Mouse (Mus musculus): ENCODE results near the gene Lce1l. TPM values are rescaled to one million over a fixed set of nuclear protein-coding genes. Genes with fewer than 3 reads are reported as not detected.
"Not testable (repeated sequence)": the region's sequence is repeated elsewhere in the genome, so short reads cannot be mapped to it uniquely, and the experiment has no call there.

The Lce1l gene
- polyA plus RNA-seq (2012; rRNA removed): 0.23 TPM in 1 of 2 replicates, not detected in the other

DNA sequence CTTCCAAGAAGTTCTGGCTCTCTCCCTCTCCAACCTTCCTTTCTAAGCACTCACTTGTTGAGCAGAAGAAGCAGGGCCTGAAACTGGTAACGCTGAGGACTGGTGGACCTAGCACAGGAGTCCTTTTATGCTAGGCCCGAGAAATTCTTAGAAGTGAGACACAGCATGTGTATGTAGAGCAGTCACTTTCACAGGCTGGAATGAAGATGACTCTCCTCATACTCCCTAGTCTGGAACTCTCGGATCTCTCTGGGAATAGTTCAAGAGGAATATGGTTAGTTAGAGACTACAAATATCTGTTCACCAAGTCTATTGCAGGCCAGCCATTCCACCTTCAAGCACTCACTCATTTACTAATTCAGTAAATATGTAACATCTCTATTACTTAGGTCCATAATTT lies at the start of gene Lce1l:
TSS of gene Lce1l (minus strand) at position 101 of the 400 bp plus-strand sequence.
- Histone ChIP-seq H3K4me1 (replicated peaks; ENCODE audit: control insufficient read depth, insufficient read depth, low read length) (no peaks in the 10 kb centered on the region), H3K27me3 (ENCODE audit: control insufficient read depth, insufficient read depth, low read length) (no peaks in the 10 kb centered on the region), H3K36me3 (ENCODE audit: control insufficient read depth, insufficient read depth, low read length) (no peaks in the 10 kb centered on the region), H3K4me3 (ENCODE audit: control insufficient read depth, insufficient read depth, low read length) (no peak within 1 kb of the TSS), H3K27ac (ENCODE audit: control insufficient read depth, insufficient read depth, low read length) (no peak within 1 kb of the TSS)
- TF ChIP-seq POLR2A (IDR thresholded peaks at IDR 0.05; ENCODE audit: control insufficient read depth, extremely low read depth, insufficient read depth, low read length, poor library complexity) (no peak), CTCF (IDR thresholded peaks at IDR 0.05; ENCODE audit: borderline replicate concordance, control insufficient read depth, extremely low read depth, insufficient read depth, low read length, poor library complexity) (no peak)
- DNase-seq: no peak
- 92% methylated on average over 3 of the region's 3 CpGs for WGBS

DNA sequence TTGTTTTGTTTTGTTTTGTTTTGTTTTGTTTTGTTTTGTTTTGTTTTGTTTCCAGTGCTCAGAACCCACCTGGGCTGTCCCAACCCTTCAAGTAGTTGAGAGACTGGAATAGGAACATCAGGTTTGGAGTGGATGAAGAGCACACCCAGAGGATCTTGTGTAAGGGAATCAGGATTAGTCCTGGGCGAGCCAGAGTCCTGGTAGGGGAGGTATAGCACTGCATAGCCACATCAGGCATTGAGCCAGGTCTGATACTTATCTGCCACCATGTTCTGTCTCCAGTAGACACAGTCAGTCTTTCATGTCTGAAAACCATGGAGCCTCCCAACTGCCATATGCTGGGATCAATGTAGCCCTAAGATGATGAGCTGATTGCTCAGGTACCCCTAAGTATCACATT lies 43.4 kb upstream of the Lce1l start:
- no peaks in the 10 kb centered on the region for H3K27me3 ChIP-seq (ENCODE audit: control insufficient read depth, insufficient read depth, low read length)
- H3K36me3 ChIP-seq (ENCODE audit: control insufficient read depth, insufficient read depth, low read length): no peaks in the 10 kb centered on the region
- H3K4me1 ChIP-seq (replicated peaks; ENCODE audit: control insufficient read depth, insufficient read depth, low read length): no peaks in the 10 kb centered on the region
- H3K4me3 ChIP-seq (ENCODE audit: control insufficient read depth, insufficient read depth, low read length): no peak overlapping the region
- WGBS: 58% methylated on average over 1 of the region's 1 CpGs
- TF ChIP-seq CTCF (IDR thresholded peaks at IDR 0.05; ENCODE audit: borderline replicate concordance, control insufficient read depth, extremely low read depth, insufficient read depth, low read length, poor library complexity): no peak
- no peak for TF ChIP-seq POLR2A (IDR thresholded peaks at IDR 0.05; ENCODE audit: control insufficient read depth, extremely low read depth, insufficient read depth, low read length, poor library complexity)
- no peak overlapping the region for H3K27ac ChIP-seq (ENCODE audit: control insufficient read depth, insufficient read depth, low read length)
- DNase-seq: no peak

DNA sequence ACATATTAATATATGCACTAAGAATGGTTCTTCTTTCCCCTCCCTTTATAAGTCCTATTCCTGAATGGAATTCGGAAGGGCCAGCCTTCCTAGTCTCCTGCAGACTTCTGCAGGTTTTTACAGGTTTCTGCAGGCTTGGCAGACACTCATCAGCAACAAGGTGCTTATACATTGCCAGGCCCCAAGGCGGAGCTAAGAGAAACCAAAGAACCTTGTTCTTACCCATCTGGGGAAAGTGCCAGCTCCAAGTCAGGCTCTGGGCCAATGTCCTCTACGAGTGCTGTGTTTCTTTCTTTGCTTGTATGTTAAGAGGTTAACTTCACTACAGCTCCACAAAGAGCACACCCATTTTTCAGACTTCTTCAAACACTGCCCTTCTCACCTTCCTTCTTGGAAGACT lies 43.0 kb upstream of the Lce1l start:
- Histone ChIP-seq H3K27me3 (ENCODE audit: control insufficient read depth, insufficient read depth, low read length) (no peaks in the 10 kb centered on the region), H3K4me1 (replicated peaks; ENCODE audit: control insufficient read depth, insufficient read depth, low read length) (no peaks in the 10 kb centered on the region), H3K36me3 (ENCODE audit: control insufficient read depth, insufficient read depth, low read length) (no peaks in the 10 kb centered on the region), H3K4me3 (ENCODE audit: control insufficient read depth, insufficient read depth, low read length) (no peak overlapping the region), H3K27ac (ENCODE audit: control insufficient read depth, insufficient read depth, low read length) (no peak overlapping the region)
- TF ChIP-seq POLR2A (IDR thresholded peaks at IDR 0.05; ENCODE audit: control insufficient read depth, extremely low read depth, insufficient read depth, low read length, poor library complexity) (no peak), CTCF (IDR thresholded peaks at IDR 0.05; ENCODE audit: borderline replicate concordance, control insufficient read depth, extremely low read depth, insufficient read depth, low read length, poor library complexity) (no peak)
- DNase-seq: no peak
- 63% methylated on average over 3 of the region's 3 CpGs for WGBS

DNA sequence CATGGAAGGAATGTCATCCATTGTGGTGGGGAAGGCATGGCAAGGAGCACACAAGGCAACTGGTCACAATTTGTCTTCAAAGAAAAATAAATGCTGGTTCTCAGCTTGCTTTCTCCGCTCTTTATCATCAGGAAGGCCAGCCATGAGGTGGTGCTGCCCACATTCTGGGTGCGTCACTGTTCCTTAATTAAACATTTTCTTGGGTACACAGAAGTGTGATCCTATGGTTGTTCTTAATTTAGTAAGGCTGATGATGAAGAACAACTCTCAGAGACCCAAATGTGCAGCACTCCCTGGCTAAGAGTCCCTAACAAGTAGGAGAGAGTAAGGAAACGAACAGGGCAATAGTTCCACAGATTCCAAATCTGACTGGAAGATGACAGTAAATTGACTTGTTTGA lies 23.1 kb upstream of the Lce1l start:
- no peak for DNase-seq
- 92% methylated on average over 3 of the region's 3 CpGs for WGBS
- TF ChIP-seq POLR2A (IDR thresholded peaks at IDR 0.05; ENCODE audit: control insufficient read depth, extremely low read depth, insufficient read depth, low read length, poor library complexity) (no peak), CTCF (IDR thresholded peaks at IDR 0.05; ENCODE audit: borderline replicate concordance, control insufficient read depth, extremely low read depth, insufficient read depth, low read length, poor library complexity) (no peak)
- Histone ChIP-seq H3K4me3 (ENCODE audit: control insufficient read depth, insufficient read depth, low read length) (no peak overlapping the region), H3K36me3 (ENCODE audit: control insufficient read depth, insufficient read depth, low read length) (no peaks in the 10 kb centered on the region), H3K27ac (ENCODE audit: control insufficient read depth, insufficient read depth, low read length) (no peak overlapping the region), H3K4me1 (replicated peaks; ENCODE audit: control insufficient read depth, insufficient read depth, low read length) (no peaks in the 10 kb centered on the region), H3K27me3 (ENCODE audit: control insufficient read depth, insufficient read depth, low read length) (no peaks in the 10 kb centered on the region)

DNA sequence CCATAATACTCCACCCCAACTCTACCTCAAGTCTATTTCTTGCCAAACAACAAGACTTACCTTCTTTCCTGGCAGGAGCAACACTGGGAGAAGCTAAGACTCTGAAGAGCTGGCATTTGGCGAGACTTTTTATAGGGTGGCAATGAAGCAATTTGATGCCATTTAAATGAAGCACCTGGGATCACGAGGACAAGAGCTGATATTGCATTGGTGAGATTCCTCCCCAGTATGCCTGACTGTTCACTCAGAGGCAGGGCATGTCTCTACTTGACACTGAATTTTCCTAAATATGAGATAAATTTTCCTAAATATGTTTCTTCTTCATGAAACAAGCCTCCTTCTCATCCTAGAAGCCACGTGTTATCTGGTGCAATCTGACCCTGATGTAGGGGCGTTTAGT lies 19.0 kb upstream of the Lce1l start, which contains the start of gene 2310050C09Rik:
TSS of gene 2310050C09Rik (minus strand) at position 101 of the 400 bp plus-strand sequence.
- no peaks in the 10 kb centered on the region for H3K36me3 ChIP-seq (ENCODE audit: control insufficient read depth, insufficient read depth, low read length)
- no peak within 1 kb of the TSS for H3K4me3 ChIP-seq (ENCODE audit: control insufficient read depth, insufficient read depth, low read length)
- H3K4me1 ChIP-seq (replicated peaks; ENCODE audit: control insufficient read depth, insufficient read depth, low read length): no peaks in the 10 kb centered on the region
- 86% methylated on average over 4 of the region's 4 CpGs for WGBS
- H3K27ac ChIP-seq (ENCODE audit: control insufficient read depth, insufficient read depth, low read length): no peak within 1 kb of the TSS
- TF ChIP-seq POLR2A (IDR thresholded peaks at IDR 0.05; ENCODE audit: control insufficient read depth, extremely low read depth, insufficient read depth, low read length, poor library complexity) (no peak), CTCF (IDR thresholded peaks at IDR 0.05; ENCODE audit: borderline replicate concordance, control insufficient read depth, extremely low read depth, insufficient read depth, low read length, poor library complexity) (no peak)
- no peaks in the 10 kb centered on the region for H3K27me3 ChIP-seq (ENCODE audit: control insufficient read depth, insufficient read depth, low read length)
- DNase-seq: no peak

DNA sequence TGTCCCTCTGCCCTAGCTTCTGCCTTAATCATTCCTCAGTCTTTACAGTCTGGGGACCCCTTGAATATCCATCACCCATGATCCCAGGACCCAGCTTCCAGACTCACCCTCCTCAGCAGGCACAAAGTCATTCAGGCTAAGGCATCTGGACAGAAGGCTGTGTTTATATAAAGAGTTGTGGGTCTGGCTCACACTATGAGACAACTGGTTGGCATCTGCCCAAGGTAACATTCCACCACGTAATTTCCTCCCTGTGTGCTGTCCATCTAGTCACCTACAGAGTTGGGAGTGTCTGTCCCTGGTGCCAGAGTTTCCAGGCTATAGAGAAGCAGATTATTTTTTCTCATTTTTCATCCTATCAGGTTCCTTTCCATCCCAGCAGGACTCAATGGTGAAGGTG lies 24.0 kb downstream of the Lce1l start, which contains the start of gene Kprp:
TSS of gene Kprp (minus strand) at position 140 of the 400 bp plus-strand sequence.
- H3K4me1 ChIP-seq (replicated peaks; ENCODE audit: control insufficient read depth, insufficient read depth, low read length): no peaks in the 10 kb centered on the region
- no peak for DNase-seq
- TF ChIP-seq POLR2A (IDR thresholded peaks at IDR 0.05; ENCODE audit: control insufficient read depth, extremely low read depth, insufficient read depth, low read length, poor library complexity) (no peak), CTCF (IDR thresholded peaks at IDR 0.05; ENCODE audit: borderline replicate concordance, control insufficient read depth, extremely low read depth, insufficient read depth, low read length, poor library complexity) (no peak)
- 32% methylated on average over 1 of the region's 1 CpGs for WGBS
- no peak within 1 kb of the TSS for H3K4me3 ChIP-seq (ENCODE audit: control insufficient read depth, insufficient read depth, low read length)
- no peaks in the 10 kb centered on the region for H3K27me3 ChIP-seq (ENCODE audit: control insufficient read depth, insufficient read depth, low read length)
- no peaks in the 10 kb centered on the region for H3K36me3 ChIP-seq (ENCODE audit: control insufficient read depth, insufficient read depth, low read length)
- no peak within 1 kb of the TSS for H3K27ac ChIP-seq (ENCODE audit: control insufficient read depth, insufficient read depth, low read length)

DNA sequence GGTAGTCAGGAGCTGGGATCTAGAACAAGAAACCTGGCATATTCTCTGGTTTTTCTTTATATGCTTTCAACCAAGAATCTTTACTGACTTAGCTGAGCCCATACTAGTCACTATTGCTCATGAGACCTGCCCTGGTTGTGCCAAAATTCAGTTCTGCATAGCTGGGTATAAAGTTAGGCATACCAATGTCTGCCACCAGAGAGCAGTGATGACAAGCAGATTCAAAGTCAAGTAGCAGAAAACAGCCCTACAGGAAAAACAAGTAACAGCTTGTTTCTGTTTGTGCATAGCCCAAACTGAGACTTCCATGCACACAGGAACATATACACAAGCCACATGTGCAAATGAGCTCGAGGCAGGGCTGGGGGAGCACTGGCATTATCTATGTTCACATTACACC lies 25.3 kb downstream of the Lce1l start:
- no peak for DNase-seq
- TF ChIP-seq POLR2A (IDR thresholded peaks at IDR 0.05; ENCODE audit: control insufficient read depth, extremely low read depth, insufficient read depth, low read length, poor library complexity) (no peak), CTCF (IDR thresholded peaks at IDR 0.05; ENCODE audit: borderline replicate concordance, control insufficient read depth, extremely low read depth, insufficient read depth, low read length, poor library complexity) (no peak)
- Histone ChIP-seq H3K4me3 (ENCODE audit: control insufficient read depth, insufficient read depth, low read length) (no peak overlapping the region), H3K27me3 (ENCODE audit: control insufficient read depth, insufficient read depth, low read length) (no peaks in the 10 kb centered on the region), H3K36me3 (ENCODE audit: control insufficient read depth, insufficient read depth, low read length) (no peaks in the 10 kb centered on the region), H3K4me1 (replicated peaks; ENCODE audit: control insufficient read depth, insufficient read depth, low read length) (no peaks in the 10 kb centered on the region), H3K27ac (ENCODE audit: control insufficient read depth, insufficient read depth, low read length) (no peak overlapping the region)
- WGBS: 6% methylated on average over 1 of the region's 1 CpGs

DNA sequence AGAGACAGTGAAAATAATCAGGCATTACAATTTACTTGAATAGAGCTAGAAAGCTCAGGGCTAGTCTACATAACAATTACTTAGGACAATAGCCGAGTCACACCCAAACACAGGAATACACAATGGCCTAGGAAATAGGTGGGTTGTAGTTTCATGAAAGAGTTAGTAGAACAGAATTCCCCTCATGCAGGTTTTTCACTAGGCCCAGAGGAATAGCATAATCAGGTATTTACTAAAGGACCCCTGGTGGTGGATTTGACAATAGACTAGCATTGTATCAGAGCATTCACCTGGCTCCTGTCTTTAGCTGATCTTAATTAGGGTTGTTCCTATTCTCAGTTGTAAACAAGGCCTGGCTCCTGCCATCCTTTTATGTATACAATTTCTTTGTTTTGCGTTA lies 35.0 kb downstream of the Lce1l start:
- not testable (repeated sequence) for H3K4me1 ChIP-seq (replicated peaks; ENCODE audit: control insufficient read depth, insufficient read depth, low read length); DNase-seq; H3K4me3 ChIP-seq (ENCODE audit: control insufficient read depth, insufficient read depth, low read length); H3K27ac ChIP-seq (ENCODE audit: control insufficient read depth, insufficient read depth, low read length); H3K27me3 ChIP-seq (ENCODE audit: control insufficient read depth, insufficient read depth, low read length); H3K36me3 ChIP-seq (ENCODE audit: control insufficient read depth, insufficient read depth, low read length)
- WGBS: 96% methylated on average over 2 of the region's 2 CpGs

Data from thymus, adult 2 months (tissue).